Mouse (Mus musculus) spleen, adult 2 months (tissue): Measurements from ENCODE around the gene Ofcc1. TPM values are rescaled to one million over a fixed set of nuclear protein-coding genes. Genes with fewer than 3 reads are reported as not detected.

Source experiments
- DNase-seq, 2 experiments: peaks; one replicate each; pipeline versions ENCODE4 v3.0.0 to v3.0.0-alpha.2; 2012 to 2021; ENCODE audit warnings: low spot score in 2 of 2, low read depth in 1 of 2
- H3K27ac ChIP-seq: fragments of 200-500 bp; 2 replicates; pipeline ENCODE4 v1.5.1; 2012; ENCODE audit warnings: low read length, inconsistent platforms; ENCODE audit not compliant: insufficient read depth
- H3K27me3 ChIP-seq: fragments of 200-500 bp; 2 replicates; pipeline ENCODE4 v1.6.1; 2012; ENCODE audit warnings: mild to moderate bottlenecking, moderate library complexity, low read length, inconsistent platforms; ENCODE audit not compliant: control insufficient read depth, insufficient read depth
- H3K36me3 ChIP-seq: fragments of 200-500 bp; 2 replicates; pipeline ENCODE4 v1.6.1; 2012; ENCODE audit warnings: mild to moderate bottlenecking, low read length, inconsistent platforms; ENCODE audit not compliant: control insufficient read depth, insufficient read depth
- H3K4me1 ChIP-seq: fragments of 200-500 bp; 2 replicates; pipeline ENCODE4 v1.6.1; 2011; ENCODE audit warnings: inconsistent platforms; ENCODE audit not compliant: control insufficient read depth, insufficient read depth, insufficient read length
- H3K4me3 ChIP-seq: fragments of 200-500 bp; 2 replicates; pipeline ENCODE4 v1.5.1; 2011; ENCODE audit warnings: mild to moderate bottlenecking, inconsistent platforms; ENCODE audit not compliant: insufficient read depth, insufficient read length; ENCODE audit errors: extremely low read depth
- CTCF ChIP-seq: fragments of 200-500 bp; IDR thresholded peaks from 2 replicates; pipeline ENCODE4 v1.5.1; 2011; ENCODE audit warnings: mild to moderate bottlenecking, inconsistent platforms; ENCODE audit not compliant: insufficient read depth, insufficient read length, insufficient replicate concordance; ENCODE audit errors: extremely low read depth
- POLR2A ChIP-seq: fragments of 200-500 bp; IDR thresholded peaks from 2 replicates; pipeline ENCODE4 v1.6.1; 2011; ENCODE audit warnings: low read depth, low read length, inconsistent platforms
- WGBS: fragments of 180-500 bp; shearing (Covaris S2); methylation state at CpG from one replicate; pipeline ENCODE4 v1.1.7; 2018; 5-methylcytosine and 5-hydroxymethylcytosine counted together
- polyA plus RNA-seq: library from polyadenylated mRNA; depleted of rRNA; stranded (reverse); fragments of >200 nt; gene quantifications from 2 replicates; pipeline ENCODE4 v1.2.3, GENCODE M21; 2012

The Ofcc1 gene
- polyA plus RNA-seq, 1 experiment, result not detected

- Histone ChIP-seq H3K4me3 (no peak overlapping the region), H3K4me1 (no peaks in the 10 kb centered on the region), H3K27ac (no peak overlapping the region), H3K36me3 (no peaks in the 10 kb centered on the region), H3K27me3 (no peaks in the 10 kb centered on the region)
- 74% methylated on average over 4 of the region's 4 CpGs for WGBS
- DNase-seq, result no peak
- TF ChIP-seq POLR2A (no peak), CTCF (no peak)
Measured at GRCm38 (mm10) chr13:40360692-40361091, 558 bp downstream of the Ofcc1 start.

- no peak for TF ChIP-seq CTCF
- no peak for TF ChIP-seq POLR2A
- H3K4me3 ChIP-seq, result no peak overlapping the region
- H3K36me3 ChIP-seq, result no peaks in the 10 kb centered on the region
- H3K27me3 ChIP-seq, result no peaks in the 10 kb centered on the region
- no peak for DNase-seq
- WGBS, result 93% methylated on average over 2 of the region's 2 CpGs
- no peaks in the 10 kb centered on the region for H3K4me1 ChIP-seq
- no peak overlapping the region for H3K27ac ChIP-seq
Measured at GRCm38 (mm10) chr13:40347045-40347444, 14.2 kb downstream of the Ofcc1 start.

- Histone ChIP-seq H3K36me3 (no peaks in the 10 kb centered on the region), H3K27ac (no peak overlapping the region), H3K4me3 (no peak overlapping the region), H3K4me1 (no peaks in the 10 kb centered on the region), H3K27me3 (no peaks in the 10 kb centered on the region)
- no peak for TF ChIP-seq POLR2A
- no peak for TF ChIP-seq CTCF
- WGBS, result 81% methylated on average over 5 of the region's 5 CpGs
- no peak for DNase-seq
Measured at GRCm38 (mm10) chr13:40323301-40323700, 37.9 kb downstream of the Ofcc1 start.

GRCm38 (mm10) chr13:40320814-40321525 lies 40.3 kb downstream of the Ofcc1 start:
- Histone ChIP-seq H3K27ac (no peak overlapping the region), H3K36me3 (no peaks in the 10 kb centered on the region), H3K27me3 (no peaks in the 10 kb centered on the region), H3K4me1 (no peaks in the 10 kb centered on the region), H3K4me3 (no peak overlapping the region)
- TF ChIP-seq POLR2A, result no peak
- TF ChIP-seq CTCF, result no peak
- no peak for DNase-seq
- 50% methylated on average over 6 of the region's 6 CpGs for WGBS

GRCm38 (mm10) chr13:40317731-40318130 lies 43.5 kb downstream of the Ofcc1 start:
- 84% methylated on average over 2 of the region's 2 CpGs for WGBS
- H3K4me1 ChIP-seq, result no peaks in the 10 kb centered on the region
- no peak overlapping the region for H3K27ac ChIP-seq
- no peak for DNase-seq
- TF ChIP-seq POLR2A, result no peak
- no peak for TF ChIP-seq CTCF
- no peaks in the 10 kb centered on the region for H3K27me3 ChIP-seq
- H3K36me3 ChIP-seq, result no peaks in the 10 kb centered on the region
- no peak overlapping the region for H3K4me3 ChIP-seq

GRCm38 (mm10) chr13:40315158-40315792 lies 46.0 kb downstream of the Ofcc1 start:
- TF ChIP-seq POLR2A, result no peak
- TF ChIP-seq CTCF, result no peak
- DNase-seq, result no peak
- Histone ChIP-seq H3K27ac (no peak overlapping the region), H3K36me3 (no peaks in the 10 kb centered on the region), H3K4me3 (no peak overlapping the region), H3K27me3 (no peaks in the 10 kb centered on the region), H3K4me1 (no peaks in the 10 kb centered on the region)
- 73% methylated on average over 4 of the region's 4 CpGs for WGBS

- TF ChIP-seq CTCF (no peak), POLR2A (no peak)
- Histone ChIP-seq H3K27ac (no peak overlapping the region), H3K36me3 (no peaks in the 10 kb centered on the region), H3K4me1 (no peaks in the 10 kb centered on the region), H3K4me3 (no peak overlapping the region), H3K27me3 (no peaks in the 10 kb centered on the region)
- DNase-seq, result no peak
- 75% methylated on average over 2 of the region's 2 CpGs for WGBS
Measured at GRCm38 (mm10) chr13:40292891-40293290, 68.4 kb downstream of the Ofcc1 start.
